Mouse (Mus musculus): ENCODE data around the gene Jmjd1c.

GRCm38 (mm10) chr10:67072600-67072999 is 23.3 kb upstream of the Jmjd1c start:
- TF ChIP-seq ZNF384 (IDR thresholded peaks at IDR 0.05; ENCODE audit: low read depth, low read length) (no peak), ZC3H11A (IDR thresholded peaks at IDR 0.05; ENCODE audit: borderline replicate concordance, low read depth, low read length) (no peak), CHD2 (IDR thresholded peaks at IDR 0.05; ENCODE audit: low read depth, low read length) (no peak), MAFK (IDR thresholded peaks at IDR 0.05; ENCODE audit: insufficient read depth, low read depth, low read length) (no peak)
